Mouse (Mus musculus): ENCODE measurements around the gene Aasdh. TPM values are rescaled to one million over a fixed set of nuclear protein-coding genes. Genes with fewer than 3 reads are reported as not detected.
A peak's percentile ranks its signal among the peaks of the same experiment; 100 is the strongest.
"Not testable (repeated sequence)": the region's sequence is repeated elsewhere in the genome, so short reads cannot be mapped to it uniquely, and the experiment has no call there.

The Aasdh gene
- polyA plus RNA-seq, 1 experiment from 2014 or later, result 17.0 TPM

DNA sequence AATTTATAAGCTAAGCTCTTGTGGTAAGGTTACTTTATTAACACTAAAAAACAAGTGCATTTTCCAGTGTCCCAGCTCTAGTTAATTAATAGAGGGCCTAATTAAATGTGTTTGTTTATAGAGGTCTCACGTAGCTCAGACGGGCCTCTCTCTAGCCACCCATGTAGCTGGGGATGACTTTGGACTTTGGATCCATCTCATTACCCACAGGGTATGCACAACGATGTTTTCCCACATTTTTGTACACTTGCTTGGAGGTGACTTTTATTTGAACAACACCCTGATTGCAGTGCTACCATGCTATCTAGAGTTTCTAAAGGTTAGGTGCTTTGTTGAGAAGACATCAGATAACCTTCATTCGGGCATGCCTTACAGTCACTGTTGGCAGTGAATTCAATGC is 37.2 kb upstream of the Aasdh start:
- 91% methylated on average over 4 of the region's 4 CpGs for WGBS

DNA sequence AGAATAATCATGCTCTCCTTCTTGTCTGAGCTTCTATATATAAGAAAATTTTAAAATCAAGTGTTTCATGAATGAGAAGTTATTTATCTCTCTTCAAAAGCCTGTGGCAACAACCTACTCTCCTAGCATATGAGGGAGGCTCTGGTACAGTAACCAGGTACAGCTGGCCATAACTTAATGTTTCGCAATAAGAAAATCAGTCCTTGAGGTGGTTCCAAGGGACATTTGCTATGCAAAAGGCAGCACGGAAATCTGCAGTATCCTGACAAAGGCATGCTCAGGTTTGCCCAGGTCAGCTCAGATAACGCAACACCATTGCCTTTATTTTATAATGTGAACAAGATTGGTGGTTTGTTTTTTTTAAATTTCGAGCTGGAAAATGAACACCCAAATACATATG is 36.7 kb upstream of the Aasdh start:
- ATAC-seq (ENCODE audit: low FRiP score), result no peak
- 95% methylated on average over 4 of the region's 4 CpGs for WGBS
- no peak overlapping the region for H3K9ac ChIP-seq (replicated peaks)
- no peaks in the 10 kb centered on the region for H3K9me3 ChIP-seq (replicated peaks)
- H3K27ac ChIP-seq (replicated peaks), result no peak overlapping the region
- no peak overlapping the region for H3K4me2 ChIP-seq
- no peaks in the 10 kb centered on the region for H3K27me3 ChIP-seq (replicated peaks)
- H3K4me1 ChIP-seq, result 0 out of 2 replicates have a peak, but pooled peaks cover under 1% of the 10 kb centered on the region
- H3K4me3 ChIP-seq (replicated peaks), result no peak overlapping the region
- H3K36me3 ChIP-seq, result peaks cover 5% of the 10 kb centered on the region; the same call in 1 of the 2 replicates

More for the DNA sequence above, 37.2 kb upstream of the Aasdh start:
- Histone ChIP-seq H3K27ac (replicated peaks) (no peak overlapping the region), H3K4me3 (replicated peaks) (no peak overlapping the region), H3K4me1 (0 out of 2 replicates have a peak, but pooled peaks cover 4% of the 10 kb centered on the region), H3K27me3 (replicated peaks) (no peaks in the 10 kb centered on the region), H3K9me3 (replicated peaks) (no peaks in the 10 kb centered on the region), H3K9ac (replicated peaks) (no peak overlapping the region), H3K4me2 (no peak overlapping the region), H3K36me3 (peaks cover 5% of the 10 kb centered on the region; the same call in 1 of the 2 replicates)
- no peak for ATAC-seq (ENCODE audit: low FRiP score)

DNA sequence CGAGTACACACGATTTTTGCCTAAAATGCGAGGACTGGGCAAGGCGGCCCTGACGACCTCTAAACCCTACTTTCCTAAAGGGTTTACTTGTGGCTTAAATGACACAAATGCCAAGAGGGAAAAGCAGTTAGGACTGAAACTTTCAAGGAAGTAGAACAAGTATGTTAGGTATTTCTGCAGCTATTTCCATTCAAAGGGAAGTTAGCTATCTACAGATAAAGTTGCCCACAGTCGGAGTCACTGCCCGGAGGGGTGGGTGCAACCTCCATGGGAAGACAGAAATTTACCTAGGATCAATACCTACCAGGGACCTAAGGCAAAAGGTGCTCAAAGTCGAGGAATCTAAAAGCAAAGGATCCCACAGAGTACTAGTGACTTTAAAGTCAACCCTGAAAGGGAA is 34.4 kb upstream of the Aasdh start:
- H3K9me3 ChIP-seq (replicated peaks), result no peaks in the 10 kb centered on the region
- H3K36me3 ChIP-seq, result peaks cover 5% of the 10 kb centered on the region; the same call in 1 of the 2 replicates
- no peak overlapping the region for H3K4me2 ChIP-seq
- H3K4me1 ChIP-seq, result no peaks in the 10 kb centered on the region
- H3K27me3 ChIP-seq (replicated peaks), result no peaks in the 10 kb centered on the region
- no peak overlapping the region for H3K4me3 ChIP-seq (replicated peaks)
- WGBS, result 98% methylated on average over 8 of the region's 8 CpGs
- H3K27ac ChIP-seq (replicated peaks), result no peak overlapping the region
- H3K9ac ChIP-seq (replicated peaks), result no peak overlapping the region
- no peak for ATAC-seq (ENCODE audit: low FRiP score)

DNA sequence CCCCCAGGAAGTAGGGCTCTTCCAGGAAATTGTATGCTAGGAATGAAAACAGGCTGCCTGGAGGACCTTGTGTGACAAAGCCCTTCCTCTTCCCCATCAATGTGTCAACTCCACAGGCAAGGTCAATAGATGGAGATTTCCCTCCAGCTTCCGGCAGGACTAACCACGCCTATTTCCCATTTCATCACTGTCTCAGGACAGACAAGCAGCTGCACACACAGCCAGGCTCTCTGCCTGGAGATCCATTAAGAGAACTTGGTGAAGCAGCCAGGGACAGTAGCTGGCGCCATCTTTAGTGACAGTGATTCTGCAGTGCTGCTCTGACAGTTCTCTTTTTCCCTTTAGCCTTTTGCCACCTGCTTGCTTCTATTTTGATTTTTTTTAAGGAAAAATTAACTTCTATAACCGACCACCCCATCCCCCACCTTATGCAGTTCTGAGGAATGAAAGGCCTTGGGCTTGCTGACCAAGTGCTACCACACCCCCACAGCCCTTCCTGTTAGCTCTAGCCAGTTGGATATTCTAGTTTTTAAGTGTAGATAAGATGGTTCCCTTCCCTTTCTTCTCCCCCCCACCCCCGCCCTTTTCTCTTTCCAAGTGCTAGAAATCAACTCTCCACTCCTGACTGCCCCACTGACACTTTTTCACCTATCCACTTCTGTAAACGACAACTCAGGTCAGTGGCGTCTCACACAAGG is 24.0 kb upstream of the Aasdh start:
- H3K9ac ChIP-seq (replicated peaks), result no peak overlapping the region
- WGBS, result 85% methylated on average over 7 of the region's 7 CpGs
- ATAC-seq (ENCODE audit: low FRiP score), result no peak

DNA sequence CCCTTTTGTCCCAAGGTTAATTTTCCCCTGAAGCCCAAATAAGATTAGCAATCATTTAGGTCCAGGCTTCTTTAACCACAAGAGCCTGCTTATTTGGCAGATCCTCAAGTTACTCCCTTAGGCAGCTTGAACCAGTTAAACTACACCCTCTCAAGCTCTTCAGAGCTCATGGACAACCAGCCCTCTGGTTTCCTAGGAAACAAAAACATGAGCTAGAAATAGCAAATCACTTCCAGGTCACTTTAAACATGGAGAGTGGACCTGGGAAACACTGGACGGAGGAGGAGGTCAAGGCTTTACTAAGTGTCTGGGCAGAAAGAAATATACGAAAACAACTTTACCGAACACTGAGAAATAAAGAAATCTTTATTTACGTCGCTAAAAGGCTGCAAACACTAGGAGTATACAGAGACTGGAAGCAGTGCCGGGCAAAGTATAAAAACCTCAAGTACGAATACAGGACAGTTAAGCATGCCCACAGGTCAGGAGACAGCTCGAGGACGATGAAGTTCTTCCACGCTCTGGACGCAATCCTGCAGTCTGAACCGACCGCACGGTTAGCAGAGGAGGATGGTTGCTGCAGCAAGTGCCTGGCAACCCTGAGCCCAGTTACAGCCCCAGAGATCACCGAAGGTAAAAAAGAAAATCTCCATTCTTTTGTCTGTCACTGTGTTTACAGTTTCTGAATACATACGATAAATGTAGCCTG is 23.0 kb upstream of the Aasdh start:
- Histone ChIP-seq H3K4me3 (replicated peaks) (no peak overlapping the region), H3K4me1 (no peaks in the 10 kb centered on the region), H3K9ac (replicated peaks) (no peak overlapping the region), H3K27me3 (replicated peaks) (no peaks in the 10 kb centered on the region), H3K36me3 (peaks cover 23% of the 10 kb centered on the region), H3K4me2 (no peak overlapping the region; the same call in 1 of the 2 replicates), H3K9me3 (replicated peaks) (no peaks in the 10 kb centered on the region), H3K27ac (replicated peaks) (0 out of 2 replicates have a peak overlapping the region, but pooled peaks have one; percentile 1)
- 85% methylated on average over 16 of the region's 16 CpGs for WGBS
- ATAC-seq (ENCODE audit: low FRiP score), result no peak

More for the DNA sequence above, 24.0 kb upstream of the Aasdh start:
- Histone ChIP-seq H3K27ac (replicated peaks) (no peak overlapping the region), H3K36me3 (peaks cover 23% of the 10 kb centered on the region), H3K4me1 (no peaks in the 10 kb centered on the region), H3K9me3 (replicated peaks) (no peaks in the 10 kb centered on the region), H3K27me3 (replicated peaks) (no peaks in the 10 kb centered on the region), H3K4me3 (replicated peaks) (no peak overlapping the region), H3K4me2 (no peak overlapping the region)

DNA sequence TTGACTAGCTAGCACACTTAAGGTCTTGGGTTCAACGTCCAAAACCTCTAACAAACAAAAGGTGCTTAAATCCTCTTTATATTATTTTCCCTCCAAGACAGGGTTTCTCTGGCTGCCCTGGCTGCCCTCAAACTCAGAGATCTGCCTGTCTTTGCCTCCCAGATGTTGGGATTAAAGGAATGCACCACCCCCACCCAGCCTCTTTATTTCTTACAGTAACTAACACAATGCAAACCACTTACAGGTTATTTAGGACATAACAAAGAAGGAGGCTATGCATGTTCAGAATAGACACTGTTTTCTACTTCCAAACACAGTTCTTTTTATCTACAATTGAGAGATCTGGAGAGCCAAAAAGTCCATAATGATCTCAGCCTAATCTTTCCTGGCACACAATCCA is 19.0 kb upstream of the Aasdh start:
- H3K9me3 ChIP-seq (replicated peaks), result no peaks in the 10 kb centered on the region
- no peak for ATAC-seq (ENCODE audit: low FRiP score)
- H3K9ac ChIP-seq (replicated peaks), result no peak overlapping the region
- WGBS, result 91% methylated on average over 1 of the region's 1 CpGs
- peaks cover 37% of the 10 kb centered on the region for H3K36me3 ChIP-seq
- H3K4me3 ChIP-seq (replicated peaks), result no peak overlapping the region
- H3K4me1 ChIP-seq, result no peaks in the 10 kb centered on the region
- H3K27me3 ChIP-seq (replicated peaks), result no peaks in the 10 kb centered on the region
- no peak overlapping the region for H3K4me2 ChIP-seq
- H3K27ac ChIP-seq (replicated peaks), result no peak overlapping the region

DNA sequence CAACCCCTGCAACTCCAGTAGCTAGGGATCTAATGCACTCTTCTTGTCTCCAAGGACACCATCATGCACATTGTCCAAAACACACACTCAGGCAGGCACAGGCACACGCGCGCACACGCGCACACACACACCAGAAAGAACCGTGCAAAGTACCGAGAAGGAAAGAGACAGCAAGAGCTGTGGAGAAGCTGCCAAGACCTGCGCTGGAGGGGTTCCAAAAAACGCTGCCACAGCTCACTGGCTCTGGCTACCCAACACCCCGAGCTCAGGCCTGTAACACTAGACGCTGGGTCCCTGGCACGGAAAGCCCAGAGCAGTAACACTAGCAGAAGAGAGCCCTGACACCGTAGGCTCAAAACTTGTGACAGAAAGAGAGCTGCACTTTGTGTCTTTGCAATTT is 18.1 kb upstream of the Aasdh start:
- WGBS, result 85% methylated on average over 13 of the region's 13 CpGs
- H3K27ac ChIP-seq (replicated peaks), result no peak overlapping the region
- H3K9me3 ChIP-seq (replicated peaks), result no peaks in the 10 kb centered on the region
- no peaks in the 10 kb centered on the region for H3K27me3 ChIP-seq (replicated peaks)
- H3K4me1 ChIP-seq, result no peaks in the 10 kb centered on the region
- no peak for ATAC-seq (ENCODE audit: low FRiP score)
- H3K36me3 ChIP-seq, result peaks cover 39% of the 10 kb centered on the region
- no peak overlapping the region for H3K4me2 ChIP-seq
- H3K4me3 ChIP-seq (replicated peaks), result no peak overlapping the region
- H3K9ac ChIP-seq (replicated peaks), result no peak overlapping the region

DNA sequence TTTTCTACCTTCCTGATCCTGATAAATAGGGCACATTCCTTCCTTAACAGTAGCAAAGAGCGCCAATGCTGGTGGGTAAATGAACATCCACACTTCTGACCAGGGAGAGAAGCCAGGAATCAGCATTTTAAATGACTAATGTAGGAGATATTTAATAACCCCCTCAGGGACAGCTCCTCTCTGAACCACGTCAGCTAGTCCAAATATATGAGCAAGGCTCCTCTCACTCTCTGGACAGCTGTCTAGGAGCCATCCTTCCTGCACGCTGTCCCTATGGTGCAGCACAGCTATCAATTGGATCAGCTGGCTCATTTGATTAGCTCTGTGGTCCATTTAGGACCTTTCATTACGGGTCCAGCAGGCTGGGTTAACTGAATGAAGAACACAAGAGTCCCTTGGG is 17.5 kb upstream of the Aasdh start:
- ATAC-seq (ENCODE audit: low FRiP score), result no peak
- no peak overlapping the region for H3K9ac ChIP-seq (replicated peaks)
- no peaks in the 10 kb centered on the region for H3K9me3 ChIP-seq (replicated peaks)
- 72% methylated on average over 4 of the region's 4 CpGs for WGBS
- H3K27ac ChIP-seq (replicated peaks), result no peak overlapping the region
- H3K4me1 ChIP-seq, result no peaks in the 10 kb centered on the region
- no peaks in the 10 kb centered on the region for H3K27me3 ChIP-seq (replicated peaks)
- H3K4me3 ChIP-seq (replicated peaks), result no peak overlapping the region
- peaks cover 44% of the 10 kb centered on the region for H3K36me3 ChIP-seq
- H3K4me2 ChIP-seq, result no peak overlapping the region

DNA sequence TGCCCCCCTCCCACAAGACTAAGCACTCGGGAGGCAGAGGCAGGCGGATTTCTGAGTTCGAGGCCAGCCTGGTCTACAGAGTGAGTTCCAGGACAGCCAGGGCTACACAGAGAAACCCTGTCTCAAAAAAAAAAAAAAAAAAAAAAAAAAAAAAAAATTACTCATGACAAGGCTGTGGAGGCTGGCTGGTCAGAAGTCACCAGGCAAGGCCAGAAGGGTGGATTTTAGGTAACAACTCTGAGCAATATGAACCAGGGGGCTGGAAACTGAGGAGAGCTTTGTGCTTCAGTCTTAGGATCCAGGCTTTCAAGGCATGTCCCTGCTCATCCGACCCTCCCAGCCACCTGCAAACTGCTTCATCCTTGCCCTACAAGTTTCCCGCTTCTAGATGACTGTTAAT is 7.2 kb upstream of the Aasdh start:
- not testable (repeated sequence) for H3K9me3 ChIP-seq (replicated peaks); H3K4me2 ChIP-seq; H3K4me3 ChIP-seq (replicated peaks); H3K9ac ChIP-seq (replicated peaks); ATAC-seq (ENCODE audit: low FRiP score); H3K27me3 ChIP-seq (replicated peaks); H3K27ac ChIP-seq (replicated peaks); H3K4me1 ChIP-seq
- peaks cover 10% of the 10 kb centered on the region for H3K36me3 ChIP-seq
- 89% methylated on average over 5 of the region's 5 CpGs for WGBS

DNA sequence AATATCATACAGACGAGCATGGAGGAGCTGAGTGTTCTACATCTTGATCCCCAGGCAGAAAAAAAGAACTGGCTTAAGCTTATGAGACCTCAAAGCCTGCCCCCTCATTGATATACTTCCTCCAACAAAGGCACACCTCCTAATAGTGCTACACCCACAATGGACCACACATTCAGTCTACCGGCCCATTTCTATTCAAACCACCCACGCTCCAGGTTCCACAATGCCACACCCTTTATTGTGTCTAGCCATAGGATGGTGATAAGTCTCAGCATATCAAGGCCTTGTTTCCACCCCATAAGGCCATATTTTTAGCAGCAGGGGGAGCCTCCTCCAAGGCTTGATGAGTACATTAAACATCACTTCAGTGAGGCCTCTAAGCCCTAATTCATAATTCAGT is 5.5 kb upstream of the Aasdh start:
- Histone ChIP-seq H3K36me3 (peaks cover 10% of the 10 kb centered on the region), H3K9ac (replicated peaks) (no peak overlapping the region), H3K27ac (replicated peaks) (no peak overlapping the region), H3K9me3 (replicated peaks) (no peaks in the 10 kb centered on the region), H3K4me3 (replicated peaks) (no peak overlapping the region), H3K4me1 (peaks cover 8% of the 10 kb centered on the region), H3K27me3 (replicated peaks) (no peaks in the 10 kb centered on the region), H3K4me2 (no peak overlapping the region)
- WGBS, result 76% methylated on average over 3 of the region's 3 CpGs
- ATAC-seq (ENCODE audit: low FRiP score), result no peak

DNA sequence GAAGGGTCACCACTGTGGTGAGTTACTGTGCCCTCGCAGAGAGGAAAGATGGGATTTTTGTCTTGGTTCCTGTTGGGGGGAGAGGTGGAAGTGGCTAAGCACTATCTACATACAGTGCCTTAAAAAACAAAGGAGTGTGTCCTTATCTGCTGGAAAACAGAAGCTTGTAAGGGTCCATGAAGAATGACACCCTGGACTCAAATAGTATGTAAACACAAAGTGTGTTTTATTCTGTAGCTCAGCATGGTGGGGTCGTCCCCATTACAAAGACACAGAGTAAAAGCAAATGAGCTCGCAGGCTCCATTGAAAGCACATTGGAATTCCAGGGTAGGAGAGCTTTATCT is 813 bp upstream of the Aasdh start:
- no peak for ATAC-seq (ENCODE audit: low FRiP score)

More for the DNA sequence above, 813 bp upstream of the Aasdh start:
- Histone ChIP-seq H3K27me3 (replicated peaks) (no peaks in the 10 kb centered on the region), H3K9me3 (replicated peaks) (no peaks in the 10 kb centered on the region), H3K9ac (replicated peaks) (peak overlapping the region; percentile 78), H3K4me3 (replicated peaks) (peak overlapping the region; percentile 78), H3K27ac (replicated peaks) (peak overlapping the region; percentile 92), H3K4me2 (peak overlapping the region; percentile 86), H3K36me3 (0 out of 2 replicates have a peak, but pooled peaks cover 2% of the 10 kb centered on the region), H3K4me1 (peaks cover 17% of the 10 kb centered on the region)
- 32% methylated on average over 3 of the region's 3 CpGs for WGBS
